Mouse (Mus musculus) megakaryocyte, embryonic 14.5 days (primary cell): ENCODE results near the gene Fer.

Source experiments
- FLI1 ChIP-seq: IDR thresholded peaks from 2 replicates; pipeline ENCODE4 v1.6.1; 2012; ENCODE audit warnings: low read length, inconsistent platforms, mixed read lengths
- GATA1 ChIP-seq: IDR thresholded peaks from 3 replicates; pipeline ENCODE4 v1.6.1; 2012; ENCODE audit warnings: mixed read lengths, low read length, inconsistent platforms, borderline replicate concordance

- no peak for TF ChIP-seq GATA1
- TF ChIP-seq FLI1, result no peak
These were observed 17.9 kb upstream of the Fer start for GRCm38 (mm10) chr17:63844936-63845335.
